Mouse (Mus musculus): ENCODE measurements around the gene Cdk5. TPM values are rescaled to one million over a fixed set of nuclear protein-coding genes. Genes with fewer than 3 reads are reported as not detected.

Cdk5 gene
- polyA plus RNA-seq, 1 experiment from 2014 or later = 25.9 TPM

GRCm38 (mm10) chr5:24380499-24380898 lies 42.8 kb downstream of the Cdk5 start:
- 75% methylated on average over 4 of the region's 4 CpGs for WGBS
- no peaks in the 10 kb centered on the region for H3K36me3 ChIP-seq (ENCODE audit: control insufficient read depth, insufficient read depth, low read length)

GRCm38 (mm10) chr5:24379501-24379900 lies 43.8 kb downstream of the Cdk5 start:
- Histone ChIP-seq H3K4me2 (no peak overlapping the region), H3K9ac (ENCODE audit: low read depth, low read length) (no peak overlapping the region), H3K4me1 (replicated peaks; ENCODE audit: control insufficient read depth, insufficient read depth, low read length) (peaks cover 11% of the 10 kb centered on the region), H3K36me3 (ENCODE audit: control insufficient read depth, insufficient read depth, low read length) (no peaks in the 10 kb centered on the region), H3K4me3 (ENCODE audit: low read depth, low read length) (no peak overlapping the region), H3K27ac (ENCODE audit: low read depth, low read length) (no peak overlapping the region), H3K9me3 (ENCODE audit: control insufficient read depth, low read length) (no peaks in the 10 kb centered on the region), H3K27me3 (replicated peaks; ENCODE audit: control insufficient read depth, insufficient read depth, low read length) (peaks cover 4% of the 10 kb centered on the region; the same call in 1 of the 2 replicates)
- ATAC-seq (replicated peaks; ENCODE audit: low FRiP score) = no peak
- DNase-seq (ENCODE audit: low spot score) = no peak
- 74% methylated on average over 4 of the region's 4 CpGs for WGBS

More at GRCm38 (mm10) chr5:24380499-24380898, 42.8 kb downstream of the Cdk5 start:
- H3K4me3 ChIP-seq (ENCODE audit: low read depth, low read length) = no peak overlapping the region
- DNase-seq (ENCODE audit: low spot score) = no peak
- peaks cover 14% of the 10 kb centered on the region for H3K4me1 ChIP-seq (replicated peaks; ENCODE audit: control insufficient read depth, insufficient read depth, low read length)
- no peak overlapping the region for H3K27ac ChIP-seq (ENCODE audit: low read depth, low read length)
- no peak for ATAC-seq (replicated peaks; ENCODE audit: low FRiP score)
- peaks cover 7% of the 10 kb centered on the region; the same call in 1 of the 2 replicates for H3K27me3 ChIP-seq (replicated peaks; ENCODE audit: control insufficient read depth, insufficient read depth, low read length)
- H3K4me2 ChIP-seq = no peak overlapping the region
- H3K9me3 ChIP-seq (ENCODE audit: control insufficient read depth, low read length) = no peaks in the 10 kb centered on the region
- no peak overlapping the region for H3K9ac ChIP-seq (ENCODE audit: low read depth, low read length)

DNA sequence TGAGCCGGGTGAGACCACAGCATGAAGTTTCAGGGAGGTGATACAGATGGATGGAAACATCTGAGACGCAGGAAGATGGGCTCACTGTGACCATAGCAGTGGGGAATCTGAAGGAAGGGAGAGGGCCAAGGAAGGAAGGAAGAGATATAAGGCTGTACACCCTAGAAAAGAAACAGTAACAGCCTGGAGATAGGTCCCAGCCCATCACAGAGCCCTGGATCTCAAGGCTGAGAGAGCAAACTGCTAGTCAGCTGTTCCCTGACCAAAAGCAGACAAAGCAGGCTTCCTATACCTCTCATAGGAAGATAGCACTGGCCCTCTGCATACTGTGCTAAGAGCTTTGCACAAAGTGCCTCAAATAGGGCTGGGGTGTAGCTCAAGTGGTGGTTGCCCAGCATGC lies 44.6 kb downstream of the Cdk5 start:
- 66% methylated on average over 2 of the region's 2 CpGs for WGBS
- H3K27ac ChIP-seq (ENCODE audit: low read depth, low read length) = no peak overlapping the region
- H3K4me1 ChIP-seq (replicated peaks; ENCODE audit: control insufficient read depth, insufficient read depth, low read length) = peaks cover 4% of the 10 kb centered on the region
- H3K9ac ChIP-seq (ENCODE audit: low read depth, low read length) = no peak overlapping the region
- H3K27me3 ChIP-seq (replicated peaks; ENCODE audit: control insufficient read depth, insufficient read depth, low read length) = peaks cover 4% of the 10 kb centered on the region; the same call in 1 of the 2 replicates
- H3K4me3 ChIP-seq (ENCODE audit: low read depth, low read length) = no peak overlapping the region
- no peak for DNase-seq (ENCODE audit: low spot score)
- H3K9me3 ChIP-seq (ENCODE audit: control insufficient read depth, low read length) = no peaks in the 10 kb centered on the region
- ATAC-seq (replicated peaks; ENCODE audit: low FRiP score) = no peak
- H3K36me3 ChIP-seq (ENCODE audit: control insufficient read depth, insufficient read depth, low read length) = no peaks in the 10 kb centered on the region
- H3K4me2 ChIP-seq = no peak overlapping the region

DNA sequence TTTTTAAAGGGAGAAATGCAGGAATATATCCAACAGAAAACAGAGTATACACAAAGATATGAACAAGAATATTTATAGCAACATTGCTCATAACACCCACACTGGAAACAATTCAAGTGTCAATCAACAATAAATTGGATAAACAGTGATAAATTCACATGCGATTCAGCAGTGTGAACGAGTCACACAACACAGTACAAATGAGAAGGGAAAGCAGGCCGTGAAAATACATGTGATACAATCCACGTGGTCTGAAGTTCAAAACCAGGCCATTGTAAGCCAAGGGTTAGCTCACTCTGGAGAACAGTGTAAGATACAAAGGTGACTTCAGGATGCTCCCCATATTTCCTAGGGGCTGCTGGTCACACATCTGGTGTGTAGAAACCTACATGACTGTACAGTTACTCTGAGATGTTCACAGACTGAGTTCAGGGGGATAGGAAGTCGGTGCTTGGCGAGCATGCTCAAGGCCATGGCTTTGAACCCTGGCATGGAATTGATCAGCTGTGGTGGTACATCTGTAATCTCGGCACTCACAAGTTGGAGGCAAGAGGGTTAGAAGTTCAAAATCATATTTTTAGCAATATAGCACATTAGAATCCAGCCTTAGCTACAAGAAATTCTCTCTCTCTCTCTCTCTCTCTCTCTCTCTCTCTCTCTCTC lies 48.5 kb downstream of the Cdk5 start:
- DNase-seq (ENCODE audit: low spot score) (no peak), ATAC-seq (replicated peaks; ENCODE audit: low FRiP score) (no peak)
- H3K4me3 ChIP-seq (ENCODE audit: low read depth, low read length) = no peak overlapping the region
- no peak overlapping the region for H3K4me2 ChIP-seq
- H3K9me3 ChIP-seq (ENCODE audit: control insufficient read depth, low read length) = no peaks in the 10 kb centered on the region
- H3K36me3 ChIP-seq (ENCODE audit: control insufficient read depth, insufficient read depth, low read length) = no peaks in the 10 kb centered on the region
- H3K4me1 ChIP-seq (replicated peaks; ENCODE audit: control insufficient read depth, insufficient read depth, low read length) = no peaks in the 10 kb centered on the region
- H3K27me3 ChIP-seq (replicated peaks; ENCODE audit: control insufficient read depth, insufficient read depth, low read length) = no peaks in the 10 kb centered on the region; the same call in 1 of the 2 replicates
- H3K27ac ChIP-seq (ENCODE audit: low read depth, low read length) = no peak overlapping the region
- H3K9ac ChIP-seq (ENCODE audit: low read depth, low read length) = no peak overlapping the region
- whole genome bisulfite sequencing = 80% methylated on average over 7 of the region's 7 CpGs

- DNase-seq (ENCODE audit: low spot score) = no peak
- H3K27me3 ChIP-seq (replicated peaks; ENCODE audit: control insufficient read depth, insufficient read depth, low read length) = no peaks in the 10 kb centered on the region; the same call in 1 of the 2 replicates
- 74% methylated on average over 6 of the region's 6 CpGs for WGBS
- H3K4me2 ChIP-seq = no peak overlapping the region
- H3K9me3 ChIP-seq (ENCODE audit: control insufficient read depth, low read length) = no peaks in the 10 kb centered on the region
- H3K4me3 ChIP-seq (ENCODE audit: low read depth, low read length) = no peak overlapping the region
- H3K4me1 ChIP-seq (replicated peaks; ENCODE audit: control insufficient read depth, insufficient read depth, low read length) = no peaks in the 10 kb centered on the region
- H3K36me3 ChIP-seq (ENCODE audit: control insufficient read depth, insufficient read depth, low read length) = no peaks in the 10 kb centered on the region
- no peak overlapping the region for H3K27ac ChIP-seq (ENCODE audit: low read depth, low read length)
- ATAC-seq (replicated peaks; ENCODE audit: low FRiP score) = no peak
- H3K9ac ChIP-seq (ENCODE audit: low read depth, low read length) = no peak overlapping the region
Observed at GRCm38 (mm10) chr5:24374216-24374615, 49.1 kb downstream of the Cdk5 start.

DNA sequence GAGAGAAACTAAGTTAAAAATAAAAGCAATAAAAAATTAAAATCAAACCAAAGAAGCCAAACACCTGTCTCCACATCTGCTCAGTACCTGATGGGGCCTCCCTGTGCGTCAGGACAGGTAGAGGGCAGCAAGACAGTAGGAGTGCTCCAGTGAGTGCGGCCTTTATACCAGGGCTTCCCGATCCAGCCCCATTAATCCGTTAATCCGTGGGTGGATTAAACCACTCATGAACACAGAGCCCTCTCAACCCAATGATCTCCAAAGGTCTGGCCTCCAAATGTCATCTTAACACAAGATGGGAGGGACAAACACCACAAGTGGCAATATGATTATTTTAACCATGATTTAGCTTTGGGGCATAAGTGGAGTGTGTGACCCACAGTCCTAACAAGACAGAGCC lies 49.5 kb downstream of the Cdk5 start:
- Histone ChIP-seq H3K36me3 (ENCODE audit: control insufficient read depth, insufficient read depth, low read length) (no peaks in the 10 kb centered on the region), H3K4me1 (replicated peaks; ENCODE audit: control insufficient read depth, insufficient read depth, low read length) (no peaks in the 10 kb centered on the region), H3K9ac (ENCODE audit: low read depth, low read length) (no peak overlapping the region), H3K27ac (ENCODE audit: low read depth, low read length) (no peak overlapping the region), H3K27me3 (replicated peaks; ENCODE audit: control insufficient read depth, insufficient read depth, low read length) (no peaks in the 10 kb centered on the region), H3K9me3 (ENCODE audit: control insufficient read depth, low read length) (no peaks in the 10 kb centered on the region), H3K4me3 (ENCODE audit: low read depth, low read length) (no peak overlapping the region), H3K4me2 (no peak overlapping the region)
- no peak for ATAC-seq (replicated peaks; ENCODE audit: low FRiP score)
- WGBS = 80% methylated on average over 5 of the region's 5 CpGs
- no peak for DNase-seq (ENCODE audit: low spot score)

- H3K4me3 ChIP-seq (ENCODE audit: low read depth, low read length) = no peak overlapping the region
- no peak for DNase-seq (ENCODE audit: low spot score)
- WGBS = 80% methylated on average over 9 of the region's 9 CpGs
- H3K27ac ChIP-seq (ENCODE audit: low read depth, low read length) = no peak overlapping the region
- no peak overlapping the region for H3K9ac ChIP-seq (ENCODE audit: low read depth, low read length)
- no peak overlapping the region for H3K4me2 ChIP-seq
- peaks cover 4% of the 10 kb centered on the region for H3K4me1 ChIP-seq (replicated peaks; ENCODE audit: control insufficient read depth, insufficient read depth, low read length)
- H3K27me3 ChIP-seq (replicated peaks; ENCODE audit: control insufficient read depth, insufficient read depth, low read length) = peaks cover 7% of the 10 kb centered on the region
- H3K9me3 ChIP-seq (ENCODE audit: control insufficient read depth, low read length) = no peaks in the 10 kb centered on the region
- H3K36me3 ChIP-seq (ENCODE audit: control insufficient read depth, insufficient read depth, low read length) = no peaks in the 10 kb centered on the region
- ATAC-seq (replicated peaks; ENCODE audit: low FRiP score) = no peak
Observed at GRCm38 (mm10) chr5:24369767-24370166, 53.6 kb downstream of the Cdk5 start.

Other genes starting within 250 kb of the Cdk5 start
- gene Kcnh2, start 71.9 kb downstream of the Cdk5 start, polyA plus RNA-seq (2014; fragmentation: Nextera tagmentation; extraction: Ambion mirVana) = 2.5 and 3.8 TPM in 2 replicates
- gene Nos3, start 58.7 kb downstream of the Cdk5 start, polyA plus RNA-seq (2014; fragmentation: Nextera tagmentation; extraction: Ambion mirVana) = 6.4 and 7.2 TPM in 2 replicates
- gene Atg9b, start 31.4 kb downstream of the Cdk5 start, polyA plus RNA-seq (2014; fragmentation: Nextera tagmentation; extraction: Ambion mirVana) = 0.75 and 1.0 TPM in 2 replicates
- 54.6 and 55.2 TPM in 2 replicates for gene Abcb8, start 29.9 kb downstream of the Cdk5 start, polyA plus RNA-seq (2014; fragmentation: Nextera tagmentation; extraction: Ambion mirVana)
- gene Asic3, start 10.1 kb downstream of the Cdk5 start, polyA plus RNA-seq (2014; fragmentation: Nextera tagmentation; extraction: Ambion mirVana) = 0.19 TPM in 1 of 2 replicates, not detected in the other
- 20.5 and 22.4 TPM in 2 replicates for gene Slc4a2, start 307 bp upstream of the Cdk5 start, polyA plus RNA-seq (2014; fragmentation: Nextera tagmentation; extraction: Ambion mirVana)
- 95.1 and 101 TPM in 2 replicates for gene Fastk, start 21.8 kb upstream of the Cdk5 start, polyA plus RNA-seq (2014; fragmentation: Nextera tagmentation; extraction: Ambion mirVana)
- gene Tmub1, start 24.3 kb upstream of the Cdk5 start, polyA plus RNA-seq (2014; fragmentation: Nextera tagmentation; extraction: Ambion mirVana) = 12.3 and 12.4 TPM in 2 replicates
- gene Agap3, start 28.6 kb upstream of the Cdk5 start, polyA plus RNA-seq (2014; fragmentation: Nextera tagmentation; extraction: Ambion mirVana) = 29.4 and 30.6 TPM in 2 replicates
- 0.04 TPM in 1 of 2 replicates, not detected in the other for gene Gbx1, start 103.7 kb upstream of the Cdk5 start, polyA plus RNA-seq (2014; fragmentation: Nextera tagmentation; extraction: Ambion mirVana)
- gene Asb10, start 117.4 kb upstream of the Cdk5 start, polyA plus RNA-seq (2014; fragmentation: Nextera tagmentation; extraction: Ambion mirVana) = 0.23 and 0.30 TPM in 2 replicates
- 0.18 TPM in 1 of 2 replicates, not detected in the other for gene 4931409K22Rik, start 133.3 kb upstream of the Cdk5 start, polyA plus RNA-seq (2014; fragmentation: Nextera tagmentation; extraction: Ambion mirVana)
- 122 and 144 TPM in 2 replicates for gene Abcf2, start 153.9 kb upstream of the Cdk5 start, polyA plus RNA-seq (2014; fragmentation: Nextera tagmentation; extraction: Ambion mirVana)
- gene Chpf2, start 163.2 kb upstream of the Cdk5 start, polyA plus RNA-seq (2014; fragmentation: Nextera tagmentation; extraction: Ambion mirVana) = 14.6 TPM in 2 replicates
- 13.6 and 15.2 TPM in 2 replicates for gene Smarcd3, start 200.9 kb upstream of the Cdk5 start, polyA plus RNA-seq (2014; fragmentation: Nextera tagmentation; extraction: Ambion mirVana)